Mouse (Mus musculus) heart, postnatal 10 days (tissue): ENCODE results near the gene Cdc34. TPM values are rescaled to one million over a fixed set of nuclear protein-coding genes. Genes with fewer than 3 reads are reported as not detected.
A peak's percentile ranks its signal among the peaks of the same experiment; 100 is the strongest.

ENCODE experiments used
- DNase-seq, 2 experiments: peaks; one replicate each; pipeline ENCODE4 v3.0.0; 2021
- intact Hi-C: fragments of 180-260 bp; cut with DNase I; formaldehyde crosslinking; loops from one replicate; pipeline ENCODE4 v1.15.1; 2025
- total RNA-seq, 2 experiments: library from RNA; stranded (reverse); gene quantifications; 2 replicates each; pipeline ENCODE4 v1.2.3; 2021

Gene Cdc34
- total RNA-seq, 2 experiments from 2014 or later = 152 to 159 TPM

- intact Hi-C loops = no loop called here
- peak in 1 of 2 experiments; percentile 63 for DNase-seq
Observed at GRCm38 (mm10) chr10:79714996-79715395, 33.0 kb downstream of the Cdc34 start.

- intact Hi-C loops = no loop called here
Observed at GRCm38 (mm10) chr10:79716254-79716987, 34.4 kb downstream of the Cdc34 start, which contains the start of gene Hcn2. Hcn2 (plus strand) TSS chr10:79716634.

GRCm38 (mm10) chr10:79716988-79717355 lies 35.0 kb downstream of the Cdc34 start:
- DNase-seq = peak in 1 of 2 experiments; percentile 42
- intact Hi-C loops = no loop called here

More at GRCm38 (mm10) chr10:79716254-79716987, 34.4 kb downstream of the Cdc34 start, which contains the start of gene Hcn2:
- no peak for DNase-seq

- DNase-seq = peak; percentile 85 to 90
- intact Hi-C loops = no loop called here
Observed at GRCm38 (mm10) chr10:79717640-79718357, 35.8 kb downstream of the Cdc34 start.

- DNase-seq = no peak
- intact Hi-C loops = no loop called here
Observed at GRCm38 (mm10) chr10:79721089-79721488, 39.1 kb downstream of the Cdc34 start.

- DNase-seq = no peak
- intact Hi-C loops = no loop called here
Observed at GRCm38 (mm10) chr10:79723047-79723446, 41.1 kb downstream of the Cdc34 start.

GRCm38 (mm10) chr10:79723692-79724091 lies 41.7 kb downstream of the Cdc34 start:
- DNase-seq = peak; percentile 63 to 65
- intact Hi-C loops = no loop called here

DNA sequence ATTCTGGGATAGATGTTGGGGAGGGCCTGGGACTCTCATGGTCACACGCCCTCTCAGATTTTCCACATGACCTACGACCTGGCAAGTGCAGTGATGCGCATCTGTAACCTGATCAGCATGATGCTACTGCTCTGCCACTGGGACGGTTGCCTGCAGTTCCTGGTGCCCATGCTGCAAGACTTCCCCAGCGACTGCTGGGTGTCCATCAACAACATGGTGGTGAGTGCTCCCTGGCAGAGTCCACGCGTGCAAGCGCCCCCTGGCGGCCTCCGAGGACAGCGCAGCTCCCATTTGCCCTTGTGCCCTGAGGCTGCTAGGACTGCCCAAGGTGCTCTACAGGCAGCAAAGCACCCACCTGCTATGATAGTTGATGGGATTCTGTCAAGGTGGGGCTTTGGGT lies 44.1 kb downstream of the Cdc34 start:
- peak in 1 of 2 experiments; percentile 69 for DNase-seq

GRCm38 (mm10) chr10:79728323-79729249 lies 46.6 kb downstream of the Cdc34 start:
- DNase-seq = no peak
- intact Hi-C loops = no loop called here

More for the DNA sequence above, 44.1 kb downstream of the Cdc34 start:
- intact Hi-C loops = no loop called here

DNA sequence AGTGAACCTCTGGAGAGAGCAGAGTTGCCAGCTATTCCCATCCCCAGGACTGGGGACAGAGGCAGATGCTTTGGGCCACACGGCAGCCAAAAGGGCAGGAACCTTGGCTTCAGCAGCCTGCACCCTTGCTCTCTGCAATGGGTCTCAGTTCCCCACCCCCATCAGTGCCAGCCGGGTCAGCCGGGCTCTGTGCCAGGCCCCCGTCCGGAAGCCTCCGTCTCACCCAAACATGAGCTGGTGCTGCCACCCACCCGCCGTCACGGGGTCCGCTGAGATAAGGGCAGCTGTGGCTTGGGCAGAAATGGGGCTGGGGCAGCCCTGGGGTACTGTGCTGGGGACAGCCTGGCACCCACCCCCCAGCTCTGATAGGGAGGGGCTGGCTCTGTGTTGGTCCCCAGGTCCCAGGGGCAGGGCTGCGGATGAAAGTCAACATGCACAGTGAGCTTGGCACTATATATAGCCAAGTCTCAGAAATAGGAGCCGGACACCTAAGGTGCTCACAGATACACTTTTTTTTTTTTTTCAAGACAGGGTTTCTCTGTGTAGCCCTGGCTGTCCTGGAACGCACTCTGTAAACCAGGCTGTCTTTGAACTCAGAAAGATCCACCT lies 47.5 kb downstream of the Cdc34 start:
- peak; percentile 66 to 82 for DNase-seq

GRCm38 (mm10) chr10:79732500-79732899 lies 50.5 kb downstream of the Cdc34 start:
- DNase-seq = no peak
- intact Hi-C loops = no loop called here

More for the DNA sequence above, 47.5 kb downstream of the Cdc34 start:
- intact Hi-C loops = no loop called here

GRCm38 (mm10) chr10:79733847-79734246 lies 51.9 kb downstream of the Cdc34 start:
- no peak for DNase-seq
- intact Hi-C loops = no loop called here

- intact Hi-C loops = no loop called here
- no peak for DNase-seq
Observed at GRCm38 (mm10) chr10:79735361-79735760, 53.4 kb downstream of the Cdc34 start.

DNA sequence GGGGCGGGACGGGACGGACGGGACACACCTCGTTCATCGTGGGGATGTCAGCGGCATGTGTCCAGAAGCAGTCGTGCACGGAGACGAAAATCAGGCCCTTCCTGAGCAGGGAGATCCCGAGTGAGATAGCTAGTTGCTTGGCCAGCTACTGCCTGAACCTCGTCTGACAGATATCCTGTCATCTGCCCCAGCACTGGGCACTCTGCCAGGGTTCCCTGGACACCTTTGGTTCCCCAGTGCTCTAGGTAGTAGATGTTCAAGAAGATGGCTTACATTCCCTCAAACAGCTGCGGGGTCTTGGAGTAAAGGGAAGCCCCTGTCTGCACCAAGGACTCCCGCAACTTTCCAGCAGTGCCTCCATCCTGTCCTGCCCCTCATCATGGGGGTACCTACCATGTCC lies 54.7 kb downstream of the Cdc34 start:
- intact Hi-C loops = no loop called here

More for the DNA sequence above, 54.7 kb downstream of the Cdc34 start:
- DNase-seq = no peak

Other genes with a start within 250 kb of the Cdc34 start
- gene Vmn2r83, start 213.5 kb upstream of the Cdc34 start, total RNA-seq = not detected
- 1 to 10 TPM; 3.4 to 6.0 TPM for gene Plpp2, start 148.4 kb upstream of the Cdc34 start, total RNA-seq
- gene Mier2, start 127.0 kb upstream of the Cdc34 start, total RNA-seq = 10 to 100 TPM; 12.4 to 15.6 TPM
- not detected for gene Theg, start 94.9 kb upstream of the Cdc34 start, total RNA-seq
- not detected for gene C2cd4c, start 68.2 kb upstream of the Cdc34 start, total RNA-seq
- 1 to 10 TPM; 4.5 to 4.8 TPM for gene Shc2, start 44.3 kb upstream of the Cdc34 start, total RNA-seq
- not detected for gene Odf3l2, start 36.5 kb upstream of the Cdc34 start, total RNA-seq
- gene Madcam1, start 17.6 kb upstream of the Cdc34 start, total RNA-seq = under 1 TPM; 0.24 to 0.60 TPM
- gene Tpgs1, start 12.8 kb upstream of the Cdc34 start, total RNA-seq = 10 to 100 TPM; 24.3 to 24.4 TPM
- 1 to 10 TPM; 3.8 to 4.3 TPM for gene Gzmm, start 6.8 kb downstream of the Cdc34 start, total RNA-seq
- 1,000 to 10,000 TPM; 1,161 to 1,276 TPM for gene Bsg, start 22.3 kb downstream of the Cdc34 start, total RNA-seq
- 10 to 100 TPM; 22.6 to 27.6 TPM for gene Hcn2, start 34.4 kb downstream of the Cdc34 start, total RNA-seq
- 10 to 100 TPM; 36.3 to 54.4 TPM for gene Polrmt, start 64.4 kb downstream of the Cdc34 start, total RNA-seq
- gene Fgf22, start 72.9 kb downstream of the Cdc34 start, total RNA-seq = not detected
- 10 to 100 TPM; 31.8 to 34.4 TPM for gene Rnf126, start 84.8 kb downstream of the Cdc34 start, total RNA-seq
- gene Fstl3, start 95.1 kb downstream of the Cdc34 start, total RNA-seq = 1 to 10 TPM; 5.8 to 7.4 TPM
- gene Prss57, start 108.8 kb downstream of the Cdc34 start, total RNA-seq = not detected
- gene Palm, start 111.4 kb downstream of the Cdc34 start, total RNA-seq = 100 to 1,000 TPM in 1 of 2 experiments, 10 to 100 TPM in 1; 90.8 to 103 TPM
- gene Misp, start 138.8 kb downstream of the Cdc34 start, total RNA-seq = under 1 TPM; 0.22 to 0.30 TPM
- gene Ptbp1, start 172.2 kb downstream of the Cdc34 start, total RNA-seq = 100 to 1,000 TPM; 144 to 145 TPM
- gene Prtn3, start 192.3 kb downstream of the Cdc34 start, total RNA-seq = under 1 TPM in 1 of 2 experiments, not detected in 1; 0.55 TPM
- under 1 TPM; 0.53 to 0.89 TPM for gene Plppr3, start 192.4 kb downstream of the Cdc34 start, total RNA-seq
- not detected for gene Elane, start 204.1 kb downstream of the Cdc34 start, total RNA-seq
- gene Cfd, start 208.7 kb downstream of the Cdc34 start, total RNA-seq = 10 to 100 TPM in 1 of 2 experiments, 1 to 10 TPM in 1; 3.2 to 12.0 TPM
- 10 to 100 TPM; 59.5 to 60.0 TPM for gene Med16, start 226.7 kb downstream of the Cdc34 start, total RNA-seq
- not detected for gene Gm26602, start 228.7 kb downstream of the Cdc34 start, total RNA-seq
- under 1 TPM; 0.17 to 0.22 TPM for gene Kiss1r, start 234.8 kb downstream of the Cdc34 start, total RNA-seq
- gene R3hdm4, start 239.0 kb downstream of the Cdc34 start, total RNA-seq = 10 to 100 TPM; 93.4 to 94.9 TPM
- 1 to 10 TPM; 3.1 to 3.2 TPM for gene Arid3a, start 244.8 kb downstream of the Cdc34 start, total RNA-seq